Mouse (Mus musculus) lung, postnatal 0 days (tissue): ENCODE results near the gene Hipk3. TPM values are rescaled to one million over a fixed set of nuclear protein-coding genes. Genes with fewer than 3 reads are reported as not detected.

Source experiments
- ATAC-seq: fragments of 200-750 bp; cut with Nextera tagmentation; 2 replicates; pipeline ENCODE4 v1.8.0; 2017; ENCODE audit warnings: moderate library complexity
- DNase-seq: peaks from one replicate; pipeline ENCODE4 v3.0.0-alpha.2; 2016; ENCODE audit warnings: low spot score
- H3K27ac ChIP-seq: fragments of 300-500 bp; sonication (generic); 2 replicates; pipeline ENCODE4 v1.5.1; 2014; ENCODE audit warnings: antibody characterized with exemption, mild to moderate bottlenecking, low read length, mixed read lengths
- H3K27me3 ChIP-seq: fragments of 300-500 bp; sonication (generic); replicated peaks from 2 replicates; pipeline ENCODE4 v1.6.1; 2014; ENCODE audit warnings: low read length, mixed read lengths; ENCODE audit not compliant: insufficient read depth
- H3K36me3 ChIP-seq: fragments of 300-500 bp; sonication (generic); 2 replicates; pipeline ENCODE4 v1.6.1; 2014; ENCODE audit warnings: low read length, mixed read lengths; ENCODE audit not compliant: insufficient read depth
- H3K4me1 ChIP-seq: fragments of 300-500 bp; sonication (generic); 2 replicates; pipeline ENCODE4 v1.6.1; 2014; ENCODE audit warnings: antibody characterized with exemption, low read depth, low read length, mixed read lengths; ENCODE audit not compliant: insufficient read depth
- H3K4me2 ChIP-seq: fragments of 300-500 bp; sonication (generic); replicated peaks from 2 replicates; pipeline ENCODE4 v1.6.1; 2014; ENCODE audit warnings: low read depth, mild to moderate bottlenecking, low read length, moderate library complexity, mixed read lengths
- H3K4me3 ChIP-seq: fragments of 300-500 bp; sonication (generic); 2 replicates; pipeline ENCODE4 v1.5.1; 2014; ENCODE audit warnings: low read depth, low read length
- H3K9ac ChIP-seq: fragments of 300-500 bp; sonication (generic); replicated peaks from 2 replicates; pipeline ENCODE4 v1.6.1; 2014; ENCODE audit warnings: low read depth, mild to moderate bottlenecking
- H3K9me3 ChIP-seq: fragments of 300-500 bp; sonication (generic); 2 replicates; pipeline ENCODE4 v1.6.1; 2016; ENCODE audit warnings: low read length, mixed read lengths
- CTCF ChIP-seq: IDR thresholded peaks from 2 replicates; pipeline ENCODE4 v1.5.1; 2016; ENCODE audit warnings: antibody characterized with exemption, mild to moderate bottlenecking
- EP300 ChIP-seq: IDR thresholded peaks from 2 replicates; pipeline ENCODE4 v1.6.1; 2016; ENCODE audit warnings: antibody characterized with exemption, mild to moderate bottlenecking, control low read depth
- WGBS: fragments of 180-500 bp; shearing (Covaris S2); extraction: QIAGEN DNeasy Blood & Tissue Kit; methylation state at CpG from one replicate; pipeline ENCODE4 v1.1.7; 2014; 5-methylcytosine and 5-hydroxymethylcytosine counted together
- polyA plus RNA-seq: library from polyadenylated mRNA; unstranded; fragments of >200 nt; fragmentation: Nextera tagmentation; extraction: Ambion mirVana; gene quantifications from 2 replicates; pipeline ENCODE4 v1.2.1, GENCODE M21; 2015

The Hipk3 gene
- polyA plus RNA-seq, 1 experiment from 2014 or later, result 17.5 TPM

GRCm38 (mm10) chr2:104479054-104479453 is 15.2 kb downstream of the Hipk3 start:
- H3K4me3 ChIP-seq, result no peak overlapping the region
- ATAC-seq (no peak), DNase-seq (no peak)
- WGBS, result 65% methylated on average over 4 of the region's 4 CpGs
- no peak overlapping the region for H3K9ac ChIP-seq
- H3K27me3 ChIP-seq, result no peaks in the 10 kb centered on the region
- H3K36me3 ChIP-seq, result no peaks in the 10 kb centered on the region
- H3K4me1 ChIP-seq, result peaks cover 3% of the 10 kb centered on the region; the same call in 1 of the 2 replicates
- no peaks in the 10 kb centered on the region for H3K9me3 ChIP-seq
- no peak overlapping the region for H3K27ac ChIP-seq
- no peak overlapping the region for H3K4me2 ChIP-seq
- TF ChIP-seq CTCF (no peak), EP300 (no peak)

GRCm38 (mm10) chr2:104477398-104478015 is 16.7 kb downstream of the Hipk3 start:
- no peak for DNase-seq

GRCm38 (mm10) chr2:104472056-104472455 is 22.2 kb downstream of the Hipk3 start:
- Histone ChIP-seq H3K4me2 (no peak overlapping the region), H3K27me3 (no peaks in the 10 kb centered on the region)

More at GRCm38 (mm10) chr2:104477398-104478015, 16.7 kb downstream of the Hipk3 start:
- no peak for TF ChIP-seq CTCF
- no peak for TF ChIP-seq EP300
- Histone ChIP-seq H3K4me3 (no peak overlapping the region), H3K4me2 (no peak overlapping the region), H3K9ac (no peak overlapping the region), H3K36me3 (no peaks in the 10 kb centered on the region), H3K9me3 (no peaks in the 10 kb centered on the region), H3K27ac (no peak overlapping the region), H3K27me3 (no peaks in the 10 kb centered on the region), H3K4me1 (peaks cover 3% of the 10 kb centered on the region; the same call in 1 of the 2 replicates)
- no peak for ATAC-seq
- WGBS, result 78% methylated on average over 2 of the region's 2 CpGs

GRCm38 (mm10) chr2:104471161-104471560 is 23.1 kb downstream of the Hipk3 start:
- Histone ChIP-seq H3K4me2 (no peak overlapping the region), H3K9ac (no peak overlapping the region), H3K36me3 (0 out of 2 replicates have a peak, but pooled peaks cover 3% of the 10 kb centered on the region), H3K9me3 (no peaks in the 10 kb centered on the region), H3K27ac (no peak overlapping the region), H3K27me3 (no peaks in the 10 kb centered on the region), H3K4me3 (no peak overlapping the region), H3K4me1 (peaks cover 7% of the 10 kb centered on the region; the same call in 1 of the 2 replicates)
- 83% methylated on average over 16 of the region's 16 CpGs for WGBS
- TF ChIP-seq CTCF (no peak), EP300 (no peak)
- ATAC-seq (no peak), DNase-seq (no peak)

More at GRCm38 (mm10) chr2:104472056-104472455, 22.2 kb downstream of the Hipk3 start:
- WGBS, result 88% methylated on average over 6 of the region's 6 CpGs
- Histone ChIP-seq H3K27ac (no peak overlapping the region), H3K4me1 (peaks cover 7% of the 10 kb centered on the region; the same call in 1 of the 2 replicates), H3K4me3 (no peak overlapping the region), H3K36me3 (0 out of 2 replicates have a peak, but pooled peaks cover 3% of the 10 kb centered on the region), H3K9me3 (no peaks in the 10 kb centered on the region), H3K9ac (no peak overlapping the region)
- TF ChIP-seq EP300, result no peak
- TF ChIP-seq CTCF, result no peak
- no peak for DNase-seq
- no peak for ATAC-seq

- H3K9me3 ChIP-seq, result no peaks in the 10 kb centered on the region
- H3K9ac ChIP-seq, result no peak overlapping the region
- H3K4me1 ChIP-seq, result 0 out of 2 replicates have a peak, but pooled peaks cover 6% of the 10 kb centered on the region
- TF ChIP-seq CTCF (no peak), EP300 (no peak)
- ATAC-seq (no peak), DNase-seq (no peak)
- H3K4me3 ChIP-seq, result no peak overlapping the region
- 0 out of 2 replicates have a peak, but pooled peaks cover 3% of the 10 kb centered on the region for H3K36me3 ChIP-seq
- no peak overlapping the region for H3K4me2 ChIP-seq
- no peak overlapping the region for H3K27ac ChIP-seq
- H3K27me3 ChIP-seq, result no peaks in the 10 kb centered on the region
- WGBS, result 89% methylated on average over 6 of the region's 6 CpGs
These were observed 23.7 kb downstream of the Hipk3 start for GRCm38 (mm10) chr2:104470536-104470935.

GRCm38 (mm10) chr2:104468419-104468818 is 25.8 kb downstream of the Hipk3 start:
- DNase-seq, result no peak
- 0 out of 2 replicates have a peak, but pooled peaks cover 3% of the 10 kb centered on the region for H3K36me3 ChIP-seq
- no peak overlapping the region for H3K4me2 ChIP-seq
- no peak for ATAC-seq
- H3K4me1 ChIP-seq, result 0 out of 2 replicates have a peak, but pooled peaks cover 4% of the 10 kb centered on the region
- H3K9me3 ChIP-seq, result no peaks in the 10 kb centered on the region
- no peak overlapping the region for H3K9ac ChIP-seq
- TF ChIP-seq CTCF (no peak), EP300 (no peak)
- H3K4me3 ChIP-seq, result no peak overlapping the region
- no peaks in the 10 kb centered on the region for H3K27me3 ChIP-seq
- H3K27ac ChIP-seq, result no peak overlapping the region
- 70% methylated on average over 5 of the region's 5 CpGs for WGBS
